Mouse (Mus musculus) layer of hippocampus, adult 9-10 months (tissue): ENCODE results near the gene Ap1m2.
"Not testable (repeated sequence)": the region's sequence is repeated elsewhere in the genome, so short reads cannot be mapped to it uniquely, and the experiment has no call there.

Experiments used
- DNase-seq: peaks from one replicate; pipeline ENCODE4 v3.0.0; 2022; ENCODE audit warnings: low spot score

Gene Ap1m2

GRCm38 (mm10) chr9:21260491-21261040, 51.6 kb downstream of the Ap1m2 start:
- no peak for DNase-seq

DNA sequence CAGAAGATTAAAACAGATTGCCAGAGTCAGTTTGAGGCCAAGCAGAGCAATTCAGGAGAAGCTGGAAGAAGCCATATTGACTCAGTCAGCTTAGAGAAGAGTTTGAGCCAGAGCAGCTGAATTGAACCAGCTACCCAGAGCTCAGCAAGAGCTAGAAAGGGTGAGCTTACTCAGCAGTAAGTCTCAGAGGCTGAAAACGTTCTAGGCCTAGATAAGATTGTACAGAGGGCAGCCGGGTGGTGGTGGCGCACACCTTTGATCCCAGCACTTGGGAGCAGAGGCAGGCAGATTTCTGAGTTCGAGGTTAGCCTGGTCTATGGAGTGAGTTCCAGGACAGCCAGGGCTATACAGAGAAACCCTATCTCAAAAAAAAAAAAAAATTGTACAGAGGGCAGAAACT, 55.8 kb downstream of the Ap1m2 start:
- not testable (repeated sequence) for DNase-seq

DNA sequence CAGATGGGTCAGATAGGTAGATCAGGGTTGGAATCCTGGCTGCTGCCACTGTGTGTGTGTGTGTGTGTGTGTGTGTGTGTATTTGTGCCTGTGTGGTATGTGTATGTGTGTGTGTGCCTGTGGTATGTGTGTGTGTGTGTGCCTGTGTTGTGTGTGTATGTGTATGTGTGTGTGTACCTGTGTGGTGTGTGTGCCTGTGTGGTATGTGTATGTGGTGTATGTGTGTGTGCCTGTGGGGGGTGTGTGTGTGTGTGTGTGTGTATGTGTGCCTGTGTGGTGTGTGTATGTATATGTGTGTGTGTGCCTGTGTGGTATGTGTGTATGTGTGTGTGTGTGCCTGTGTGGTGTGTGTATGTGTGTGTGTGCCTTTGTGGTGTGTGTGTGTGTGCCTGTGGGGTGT, 57.4 kb downstream of the Ap1m2 start:
- DNase-seq: no peak

- no peak for DNase-seq
Measured at GRCm38 (mm10) chr9:21251116-21251735, 60.9 kb downstream of the Ap1m2 start.

DNA sequence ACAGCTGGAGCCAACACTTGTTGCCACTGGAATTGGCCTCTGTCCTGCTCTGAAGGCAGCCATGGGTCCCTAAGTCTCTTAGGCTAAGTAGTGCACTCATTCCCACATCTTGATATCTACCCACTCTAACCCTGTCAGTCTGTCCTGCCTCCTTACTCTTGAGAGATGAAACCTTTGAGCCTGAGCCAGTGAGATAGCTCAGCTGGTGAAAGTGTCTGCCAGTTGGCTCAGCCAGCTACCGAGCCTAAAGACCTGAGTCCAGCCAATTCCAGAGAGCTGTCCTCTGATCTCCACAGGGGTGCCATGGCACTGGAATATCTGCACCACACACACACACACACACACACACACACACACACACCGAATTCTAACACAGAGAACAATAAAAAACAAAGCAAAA, 61.6 kb downstream of the Ap1m2 start:
- DNase-seq: no peak

GRCm38 (mm10) chr9:21249629-21250508, 62.3 kb downstream of the Ap1m2 start:
- no peak for DNase-seq

DNA sequence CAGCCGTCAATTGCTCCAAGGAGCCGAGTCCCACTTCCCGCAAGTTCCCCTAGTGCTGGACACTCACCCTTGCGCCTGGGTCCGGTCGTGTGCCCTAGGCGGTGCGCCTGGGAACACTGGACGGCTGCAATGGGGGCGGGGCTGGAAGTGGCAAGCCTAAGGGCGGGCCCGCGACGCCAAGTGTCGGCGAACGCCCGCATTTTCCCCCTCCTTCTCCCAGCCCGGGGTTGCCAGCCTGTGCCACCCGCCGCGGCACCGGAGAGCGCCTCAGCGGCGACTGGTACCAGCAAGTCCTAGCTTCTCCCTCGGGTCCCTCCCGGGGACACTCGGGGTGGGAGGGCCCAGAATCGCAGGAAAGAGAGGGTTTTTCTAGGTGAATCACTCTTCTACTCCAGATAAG, 63.8 kb downstream of the Ap1m2 start, which contains the start of gene S1pr5:
Gene S1pr5 (minus strand): TSS at position 118 of the 400 bp plus-strand sequence.
- no peak for DNase-seq

GRCm38 (mm10) chr9:21246342-21246741, 65.8 kb downstream of the Ap1m2 start:
- DNase-seq: no peak

- no peak for DNase-seq
Measured at GRCm38 (mm10) chr9:21245113-21245487, 67.0 kb downstream of the Ap1m2 start.

GRCm38 (mm10) chr9:21244428-21245112, 67.6 kb downstream of the Ap1m2 start:
- no peak for DNase-seq
